Mouse (Mus musculus) olfactory bulb, adult 2 months (tissue): ENCODE measurements around the gene 1700092M07Rik.

Experiments
- CTCF ChIP-seq: fragments of 200-500 bp; IDR thresholded peaks from 2 replicates; pipeline ENCODE4 v1.5.1; 2012; ENCODE audit warnings: low read depth, mild to moderate bottlenecking, low read length, moderate library complexity; ENCODE audit not compliant: insufficient read depth
- POLR2A ChIP-seq: fragments of 200-500 bp; IDR thresholded peaks from 2 replicates; pipeline ENCODE4 v1.6.1; 2012; ENCODE audit warnings: mild to moderate bottlenecking, low read depth, low read length, moderate library complexity; ENCODE audit not compliant: insufficient read depth

GRCm38 (mm10) chr19:8691871-8692539, 48.5 kb upstream of the 1700092M07Rik start:
- TF ChIP-seq CTCF = no peak
- TF ChIP-seq POLR2A = no peak
